Mouse (Mus musculus): Measurements from ENCODE around the gene Prss42. TPM values are rescaled to one million over a fixed set of nuclear protein-coding genes. Genes with fewer than 3 reads are reported as not detected.
"Not testable (repeated sequence)": the region's sequence is repeated elsewhere in the genome, so short reads cannot be mapped to it uniquely, and the experiment has no call there.

The Prss42 gene
- polyA plus RNA-seq, 1 experiment from 2014 or later = not detected

DNA sequence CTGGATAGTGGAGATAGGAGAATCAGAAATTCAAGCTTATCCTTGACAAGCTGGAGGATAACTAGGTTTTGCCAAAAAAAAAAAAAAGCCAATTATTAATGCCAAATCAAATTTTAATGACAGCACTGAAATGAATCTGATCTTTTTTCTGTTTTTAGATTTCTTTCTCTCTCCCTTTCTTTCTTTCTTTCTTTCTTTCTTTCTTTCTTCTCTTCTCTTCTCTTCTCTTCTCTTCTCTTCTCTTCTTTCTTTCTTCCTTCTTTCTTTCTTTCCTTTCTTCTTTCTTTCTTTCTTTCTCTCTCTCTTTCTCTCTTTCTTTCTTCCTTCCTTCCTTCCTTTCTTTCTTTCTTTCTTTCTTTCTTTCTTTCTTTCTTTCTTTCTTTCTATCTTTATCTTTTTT is 22.6 kb downstream of the Prss42 start:
- H3K9me3 ChIP-seq (ENCODE audit: control insufficient read depth, low read length); H3K4me3 ChIP-seq (ENCODE audit: low read length); H3K4me2 ChIP-seq (ENCODE audit: low read depth, low read length); ATAC-seq; H3K36me3 ChIP-seq (ENCODE audit: control insufficient read depth, insufficient read depth, low read length); H3K9ac ChIP-seq (ENCODE audit: low read depth, low read length); H3K4me1 ChIP-seq (ENCODE audit: control insufficient read depth, insufficient read depth, low read length); H3K27ac ChIP-seq (ENCODE audit: low read length); H3K27me3 ChIP-seq (replicated peaks; ENCODE audit: control insufficient read depth, insufficient read depth, low read length): not testable (repeated sequence)

- no peaks in the 10 kb centered on the region for H3K36me3 ChIP-seq (ENCODE audit: control insufficient read depth, insufficient read depth, low read length)
Measured at GRCm38 (mm10) chr9:110821436-110821835, 23.5 kb downstream of the Prss42 start.

GRCm38 (mm10) chr9:110825426-110825825 is 27.5 kb downstream of the Prss42 start:
- 77% methylated on average over 4 of the region's 4 CpGs for WGBS
- no peak for ATAC-seq
- Histone ChIP-seq H3K27me3 (replicated peaks; ENCODE audit: control insufficient read depth, insufficient read depth, low read length) (no peaks in the 10 kb centered on the region), H3K4me1 (ENCODE audit: control insufficient read depth, insufficient read depth, low read length) (no peaks in the 10 kb centered on the region), H3K27ac (ENCODE audit: low read length) (no peak overlapping the region), H3K4me2 (ENCODE audit: low read depth, low read length) (no peak overlapping the region), H3K9ac (ENCODE audit: low read depth, low read length) (no peak overlapping the region), H3K4me3 (ENCODE audit: low read length) (no peak overlapping the region), H3K9me3 (ENCODE audit: control insufficient read depth, low read length) (no peaks in the 10 kb centered on the region), H3K36me3 (ENCODE audit: control insufficient read depth, insufficient read depth, low read length) (no peaks in the 10 kb centered on the region)

More at GRCm38 (mm10) chr9:110821436-110821835, 23.5 kb downstream of the Prss42 start:
- H3K27me3 ChIP-seq (replicated peaks; ENCODE audit: control insufficient read depth, insufficient read depth, low read length) = no peaks in the 10 kb centered on the region
- no peak overlapping the region for H3K4me3 ChIP-seq (ENCODE audit: low read length)
- H3K9me3 ChIP-seq (ENCODE audit: control insufficient read depth, low read length) = no peaks in the 10 kb centered on the region
- ATAC-seq = no peak
- no peak overlapping the region for H3K9ac ChIP-seq (ENCODE audit: low read depth, low read length)
- 74% methylated on average over 7 of the region's 7 CpGs for WGBS
- no peak overlapping the region for H3K27ac ChIP-seq (ENCODE audit: low read length)
- no peaks in the 10 kb centered on the region for H3K4me1 ChIP-seq (ENCODE audit: control insufficient read depth, insufficient read depth, low read length)
- H3K4me2 ChIP-seq (ENCODE audit: low read depth, low read length) = no peak overlapping the region

- ATAC-seq = no peak
- Histone ChIP-seq H3K27ac (ENCODE audit: low read length) (no peak overlapping the region), H3K4me2 (ENCODE audit: low read depth, low read length) (no peak overlapping the region), H3K4me3 (ENCODE audit: low read length) (no peak overlapping the region), H3K36me3 (ENCODE audit: control insufficient read depth, insufficient read depth, low read length) (no peaks in the 10 kb centered on the region), H3K9me3 (ENCODE audit: control insufficient read depth, low read length) (no peaks in the 10 kb centered on the region), H3K9ac (ENCODE audit: low read depth, low read length) (no peak overlapping the region), H3K27me3 (replicated peaks; ENCODE audit: control insufficient read depth, insufficient read depth, low read length) (no peaks in the 10 kb centered on the region), H3K4me1 (ENCODE audit: control insufficient read depth, insufficient read depth, low read length) (no peaks in the 10 kb centered on the region)
- 71% methylated on average over 7 of the region's 7 CpGs for WGBS
Measured at GRCm38 (mm10) chr9:110825832-110826231, 27.9 kb downstream of the Prss42 start.

GRCm38 (mm10) chr9:110826390-110826789 is 28.4 kb downstream of the Prss42 start, which contains the start of gene Prss43:
TSS of gene Prss43 (plus strand) at chr9:110826690.
- no peak for ATAC-seq
- no peaks in the 10 kb centered on the region for H3K27me3 ChIP-seq (replicated peaks; ENCODE audit: control insufficient read depth, insufficient read depth, low read length)
- H3K4me1 ChIP-seq (ENCODE audit: control insufficient read depth, insufficient read depth, low read length) = no peaks in the 10 kb centered on the region
- H3K9ac ChIP-seq (ENCODE audit: low read depth, low read length) = no peak within 1 kb of the TSS
- no peak within 1 kb of the TSS for H3K4me2 ChIP-seq (ENCODE audit: low read depth, low read length)
- 83% methylated on average over 3 of the region's 3 CpGs for WGBS
- H3K27ac ChIP-seq (ENCODE audit: low read length) = no peak within 1 kb of the TSS
- H3K36me3 ChIP-seq (ENCODE audit: control insufficient read depth, insufficient read depth, low read length) = no peaks in the 10 kb centered on the region
- H3K9me3 ChIP-seq (ENCODE audit: control insufficient read depth, low read length) = no peaks in the 10 kb centered on the region
- no peak within 1 kb of the TSS for H3K4me3 ChIP-seq (ENCODE audit: low read length)

DNA sequence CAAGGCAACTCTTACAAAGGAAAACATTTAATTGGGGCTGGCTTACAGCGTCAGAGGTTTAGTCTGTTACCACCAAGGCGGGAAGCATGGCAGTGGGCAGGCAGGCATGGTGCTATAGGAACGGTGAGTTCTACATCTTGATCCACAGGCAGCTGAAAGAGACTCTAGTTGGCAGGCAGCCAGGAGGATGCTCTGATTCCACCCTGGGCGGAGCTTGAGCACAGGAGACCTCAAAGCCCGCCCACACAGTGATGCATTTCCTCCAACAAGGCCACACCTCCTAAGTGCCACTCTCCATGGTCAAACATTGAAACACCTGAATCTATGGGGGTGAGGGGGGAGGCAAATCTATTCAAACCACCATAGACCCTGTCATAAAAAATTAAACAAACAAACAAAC is 35.1 kb downstream of the Prss42 start:
- H3K4me1 ChIP-seq (ENCODE audit: control insufficient read depth, insufficient read depth, low read length) = no peaks in the 10 kb centered on the region
- no peak overlapping the region for H3K4me2 ChIP-seq (ENCODE audit: low read depth, low read length)
- 73% methylated on average over 5 of the region's 5 CpGs for WGBS
- H3K27me3 ChIP-seq (replicated peaks; ENCODE audit: control insufficient read depth, insufficient read depth, low read length) = no peaks in the 10 kb centered on the region
- H3K4me3 ChIP-seq (ENCODE audit: low read length) = no peak overlapping the region
- H3K36me3 ChIP-seq (ENCODE audit: control insufficient read depth, insufficient read depth, low read length) = no peaks in the 10 kb centered on the region
- H3K27ac ChIP-seq (ENCODE audit: low read length) = no peak overlapping the region
- no peaks in the 10 kb centered on the region for H3K9me3 ChIP-seq (ENCODE audit: control insufficient read depth, low read length)
- no peak for ATAC-seq
- H3K9ac ChIP-seq (ENCODE audit: low read depth, low read length) = no peak overlapping the region

GRCm38 (mm10) chr9:110834411-110834810 is 36.4 kb downstream of the Prss42 start, which contains the start of gene Prss45:
TSS of gene Prss45 (plus strand) at chr9:110834588.
- Histone ChIP-seq H3K9me3 (ENCODE audit: control insufficient read depth, low read length) (no peaks in the 10 kb centered on the region), H3K27ac (ENCODE audit: low read length) (no peak within 1 kb of the TSS), H3K27me3 (replicated peaks; ENCODE audit: control insufficient read depth, insufficient read depth, low read length) (no peaks in the 10 kb centered on the region), H3K9ac (ENCODE audit: low read depth, low read length) (no peak within 1 kb of the TSS), H3K4me2 (ENCODE audit: low read depth, low read length) (no peak within 1 kb of the TSS), H3K4me3 (ENCODE audit: low read length) (no peak within 1 kb of the TSS), H3K4me1 (ENCODE audit: control insufficient read depth, insufficient read depth, low read length) (no peaks in the 10 kb centered on the region), H3K36me3 (ENCODE audit: control insufficient read depth, insufficient read depth, low read length) (no peaks in the 10 kb centered on the region)
- ATAC-seq = no peak
- 82% methylated on average over 19 of the region's 19 CpGs for WGBS

GRCm38 (mm10) chr9:110834961-110835360 is 37.0 kb downstream of the Prss42 start:
- Histone ChIP-seq H3K4me3 (ENCODE audit: low read length) (no peak overlapping the region), H3K27me3 (replicated peaks; ENCODE audit: control insufficient read depth, insufficient read depth, low read length) (no peaks in the 10 kb centered on the region), H3K4me2 (ENCODE audit: low read depth, low read length) (no peak overlapping the region), H3K27ac (ENCODE audit: low read length) (no peak overlapping the region), H3K9ac (ENCODE audit: low read depth, low read length) (no peak overlapping the region), H3K36me3 (ENCODE audit: control insufficient read depth, insufficient read depth, low read length) (no peaks in the 10 kb centered on the region), H3K4me1 (ENCODE audit: control insufficient read depth, insufficient read depth, low read length) (no peaks in the 10 kb centered on the region), H3K9me3 (ENCODE audit: control insufficient read depth, low read length) (no peaks in the 10 kb centered on the region)
- no peak for ATAC-seq
- 33% methylated on average over 10 of the region's 10 CpGs for WGBS

GRCm38 (mm10) chr9:110836112-110836511 is 38.1 kb downstream of the Prss42 start:
- no peak for ATAC-seq
- Histone ChIP-seq H3K27ac (ENCODE audit: low read length) (no peak overlapping the region), H3K9me3 (ENCODE audit: control insufficient read depth, low read length) (no peaks in the 10 kb centered on the region), H3K9ac (ENCODE audit: low read depth, low read length) (no peak overlapping the region), H3K4me2 (ENCODE audit: low read depth, low read length) (no peak overlapping the region), H3K4me1 (ENCODE audit: control insufficient read depth, insufficient read depth, low read length) (0 out of 2 replicates have a peak, but pooled peaks cover 4% of the 10 kb centered on the region), H3K27me3 (replicated peaks; ENCODE audit: control insufficient read depth, insufficient read depth, low read length) (no peaks in the 10 kb centered on the region), H3K4me3 (ENCODE audit: low read length) (no peak overlapping the region), H3K36me3 (ENCODE audit: control insufficient read depth, insufficient read depth, low read length) (no peaks in the 10 kb centered on the region)
- WGBS = 68% methylated on average over 2 of the region's 2 CpGs

DNA sequence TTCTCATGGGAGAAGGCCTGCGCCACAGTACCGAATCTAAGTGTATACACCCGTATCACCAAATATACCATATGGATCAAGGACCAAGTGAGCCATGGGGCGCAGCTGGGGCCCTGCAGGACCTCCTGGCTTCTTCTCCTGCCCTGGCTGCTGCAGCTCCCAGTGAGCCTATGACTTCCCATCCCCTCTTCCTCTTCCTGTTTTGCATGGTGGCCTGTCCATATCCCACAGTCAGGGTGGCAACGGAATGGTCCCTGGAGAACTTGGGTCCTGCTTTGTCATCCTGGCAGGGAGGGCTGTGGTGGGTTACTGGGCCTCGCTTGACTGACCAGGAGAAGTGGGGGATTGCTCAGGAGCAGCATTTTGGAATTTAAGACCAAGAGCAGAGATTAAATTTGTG is 42.9 kb downstream of the Prss42 start:
- H3K9ac ChIP-seq (ENCODE audit: low read depth, low read length) = no peak overlapping the region
- no peak overlapping the region for H3K4me2 ChIP-seq (ENCODE audit: low read depth, low read length)
- H3K27me3 ChIP-seq (replicated peaks; ENCODE audit: control insufficient read depth, insufficient read depth, low read length) = no peaks in the 10 kb centered on the region
- H3K36me3 ChIP-seq (ENCODE audit: control insufficient read depth, insufficient read depth, low read length) = no peaks in the 10 kb centered on the region
- no peak overlapping the region for H3K4me3 ChIP-seq (ENCODE audit: low read length)
- 84% methylated on average over 6 of the region's 6 CpGs for WGBS
- H3K4me1 ChIP-seq (ENCODE audit: control insufficient read depth, insufficient read depth, low read length) = 0 out of 2 replicates have a peak, but pooled peaks cover 4% of the 10 kb centered on the region
- ATAC-seq = no peak
- no peak overlapping the region for H3K27ac ChIP-seq (ENCODE audit: low read length)
- no peaks in the 10 kb centered on the region for H3K9me3 ChIP-seq (ENCODE audit: control insufficient read depth, low read length)
